Mouse (Mus musculus): Measurements from ENCODE around the gene Gbp10.
"Not testable (repeated sequence)": the region's sequence is repeated elsewhere in the genome, so short reads cannot be mapped to it uniquely, and the experiment has no call there.

GRCm38 (mm10) chr5:105199149-105199548, 40.2 kb downstream of the Gbp10 start:
- TF ChIP-seq CTCF (IDR thresholded peaks at IDR 0.05; ENCODE audit: insufficient read depth, low read length); POLR2A (IDR thresholded peaks at IDR 0.05; ENCODE audit: borderline replicate concordance, extremely low read depth, low read depth, low read length): not testable (repeated sequence)
